Mouse (Mus musculus): ENCODE results near the gene Zscan10.

Zscan10 gene

DNA sequence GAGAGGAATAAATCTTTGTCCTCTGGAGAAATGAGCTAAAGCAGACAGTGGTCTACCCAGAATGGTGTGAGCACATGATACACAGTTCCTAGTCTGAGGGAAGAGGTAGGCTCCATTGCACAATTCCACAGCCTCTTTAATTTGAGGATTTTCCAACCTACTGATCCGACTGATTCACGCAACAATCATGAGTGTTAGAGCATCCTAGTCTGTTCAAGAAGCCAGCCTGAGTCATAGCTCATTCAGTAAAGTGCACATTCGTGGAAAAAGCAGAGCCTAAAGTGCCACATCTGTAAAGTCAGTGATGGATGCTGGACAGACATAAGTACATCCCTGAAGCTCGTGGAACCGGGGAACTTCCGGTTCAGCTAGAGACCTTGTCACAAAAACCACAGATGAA is 50.7 kb downstream of the Zscan10 start:
- no peak for DNase-seq (ENCODE audit: inconsistent ontology term)

GRCm38 (mm10) chr17:23653324-23653723 is 52.7 kb downstream of the Zscan10 start:
- no peak for DNase-seq (ENCODE audit: inconsistent ontology term)

GRCm38 (mm10) chr17:23654001-23654400 is 53.3 kb downstream of the Zscan10 start:
- DNase-seq (ENCODE audit: inconsistent ontology term), result no peak

DNA sequence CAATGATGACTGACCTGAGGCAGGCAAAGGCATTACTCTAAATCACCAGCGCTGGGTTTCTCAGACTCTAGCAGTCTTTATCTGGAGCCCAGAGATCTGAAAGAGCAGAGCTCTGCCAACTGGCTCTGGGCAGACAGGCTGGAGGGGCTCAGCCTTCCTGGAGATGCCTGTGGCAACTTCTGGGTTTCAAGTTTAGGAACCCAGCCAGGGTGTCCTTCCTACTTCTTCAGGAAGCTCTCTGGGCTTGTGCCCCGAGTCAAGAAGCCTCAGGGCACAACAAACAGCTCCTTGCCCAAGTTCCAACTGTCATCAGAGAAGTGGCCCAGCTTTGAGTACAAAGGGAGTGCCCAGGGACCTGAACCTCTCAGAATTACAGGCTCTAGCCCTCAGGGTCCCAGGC is 53.8 kb downstream of the Zscan10 start:
- DNase-seq (ENCODE audit: inconsistent ontology term), result no peak

- DNase-seq (ENCODE audit: inconsistent ontology term), result no peak
Observed at GRCm38 (mm10) chr17:23658450-23658849, 57.8 kb downstream of the Zscan10 start.

- no peak for DNase-seq (ENCODE audit: inconsistent ontology term)
Observed at GRCm38 (mm10) chr17:23660117-23660875, 59.6 kb downstream of the Zscan10 start, which contains the start of gene Bicdl2. Gene Bicdl2 (plus strand): TSS chr17:23660506.
